Mouse (Mus musculus) erythroblast, embryonic 14.5 days (primary cell): ENCODE measurements around the gene Olfr491.

ENCODE experiments used
- GATA1 ChIP-seq: IDR thresholded peaks from 2 replicates; pipeline ENCODE4 v1.6.1; 2012; ENCODE audit warnings: low read length, inconsistent platforms, mixed read lengths
- TAL1 ChIP-seq: IDR thresholded peaks from 3 replicates; pipeline ENCODE4 v1.6.1; 2012; ENCODE audit warnings: low read length, inconsistent platforms, mixed read lengths

GRCm38 (mm10) chr7:108323574-108323973 is 10.3 kb downstream of the Olfr491 start, which contains the start of gene Olfr492:
- TF ChIP-seq TAL1 (no peak), GATA1 (no peak)
